21 mouse cellular contexts compared by ENCODE assay signal in the genomic region with DNA sequence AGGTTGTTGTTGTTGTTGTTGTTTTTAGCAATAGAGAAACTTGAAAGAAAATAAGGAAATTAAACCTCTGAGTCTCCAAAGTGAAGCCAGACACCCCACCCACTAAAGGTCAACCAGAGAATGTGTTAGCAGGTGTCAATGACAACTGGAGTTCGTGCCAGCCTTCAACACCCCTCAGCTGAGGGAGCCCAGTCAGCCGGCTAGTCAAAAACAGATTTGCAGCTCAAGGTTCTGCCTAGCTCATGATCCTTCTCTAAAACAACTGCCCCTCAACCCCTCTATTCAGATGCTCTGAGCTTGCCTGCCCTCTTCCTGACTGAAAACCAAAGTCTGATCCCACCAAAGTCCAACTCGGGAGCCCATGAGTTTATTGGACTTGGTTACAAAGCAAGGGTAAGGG. TPM values are rescaled to one million over a fixed set of nuclear protein-coding genes. Genes with fewer than 3 reads are reported as not detected.
DNase-seq lines count a peak whose midpoint lies in the region; ATAC-seq and TF ChIP-seq lines count a peak whose summit lies in the region.
"Had no signal": no experiment of that assay in that cellular context is flagged by ENCODE, and none has a peak within 500 bp of the region (broad histone marks: within the 10 kb centered on the region; RNA-seq: fewer than 3 reads in every experiment).

No protein-coding gene starts in this region.

- H3K9ac ChIP-seq in liver, adult 2 months (ENCODE audit: low read depth, low read length), result no peak overlapping the region
- H3K9ac ChIP-seq in liver, embryonic 11.5 days (ENCODE audit: low read depth, low read length), result no peak overlapping the region
- no peak overlapping the region for H3K9ac ChIP-seq in heart, embryonic 12.5 days
- H3K9ac ChIP-seq: embryonic facial prominence, embryonic 13.5 days; forebrain, embryonic 12.5 days; hindbrain, embryonic 12.5 days; limb, embryonic 13.5 days; liver, embryonic 14.5 days; stomach, embryonic 15.5 days had no signal

- H3K79me2 ChIP-seq in liver, adult 2 months (ENCODE audit: control insufficient read depth, insufficient read depth, low read length), result no peaks in the 10 kb centered on the region

- peaks cover 14% of the 10 kb centered on the region for H3K4me1 ChIP-seq in liver, adult 2 months (ENCODE audit: control insufficient read depth, insufficient read depth, low read length)
- H3K4me1 ChIP-seq in liver, embryonic 11.5 days (replicated peaks; ENCODE audit: control insufficient read depth, insufficient read depth, low read length), result peaks cover 3% of the 10 kb centered on the region; the same call in 1 of the 2 replicates
- H3K4me1 ChIP-seq in heart, embryonic 10.5 days, result peaks cover 24% of the 10 kb centered on the region
- H3K4me1 ChIP-seq in heart, embryonic 12.5 days (replicated peaks), result peaks cover 23% of the 10 kb centered on the region
- H3K4me1 ChIP-seq: forebrain, embryonic 12.5 days; hindbrain, embryonic 12.5 days had no signal

- no peaks in the 10 kb centered on the region for H3K36me3 ChIP-seq in liver, adult 2 months (ENCODE audit: control insufficient read depth, insufficient read depth, low read length)
- no peaks in the 10 kb centered on the region for H3K36me3 ChIP-seq in liver, embryonic 11.5 days (ENCODE audit: control insufficient read depth, insufficient read depth, low read length)
- no peaks in the 10 kb centered on the region; the same call in 1 of the 2 replicates for H3K36me3 ChIP-seq in heart, embryonic 10.5 days
- no peaks in the 10 kb centered on the region for H3K36me3 ChIP-seq in heart, embryonic 12.5 days
- H3K36me3 ChIP-seq: embryonic facial prominence, embryonic 13.5 days; forebrain, embryonic 12.5 days; hindbrain, embryonic 12.5 days; limb, embryonic 13.5 days; stomach, embryonic 15.5 days had no signal

- H3K27me3 ChIP-seq in liver, adult 2 months (ENCODE audit: control insufficient read depth, insufficient read depth, low read length), result no peaks in the 10 kb centered on the region
- H3K27me3 ChIP-seq in liver, embryonic 11.5 days (replicated peaks; ENCODE audit: control insufficient read depth, insufficient read depth, low read length), result no peaks in the 10 kb centered on the region
- no peaks in the 10 kb centered on the region for H3K27me3 ChIP-seq in heart, embryonic 10.5 days (ENCODE audit: insufficient read depth, poor library complexity, severe bottlenecking)
- H3K27me3 ChIP-seq in heart, embryonic 12.5 days (replicated peaks), result no peaks in the 10 kb centered on the region
- H3K27me3 ChIP-seq: embryonic facial prominence, embryonic 13.5 days; forebrain, embryonic 12.5 days; hindbrain, embryonic 12.5 days; limb, embryonic 13.5 days; stomach, embryonic 15.5 days had no signal

- no peak for DNase-seq in liver, adult 2 months (ENCODE audit: extremely low read depth, low read depth, low spot score)
- DNase-seq in liver, embryonic 11.5 days (ENCODE audit: low spot score), result no peak
- DNase-seq in heart, embryonic 10.5 days (ENCODE audit: low spot score), result no peak
- DNase-seq in heart, postnatal 10 days, result peak; percentile 68 to 74
- DNase-seq in thymus, postnatal 4 days, result no peak
- DNase-seq in layer of hippocampus, adult 8-10 months (ENCODE audit: low spot score in 2 of 2), result no peak
- DNase-seq: cerebellum, adult 18-20 months; cerebellum, postnatal 14 days; layer of hippocampus, adult 9-11 months; right cerebral cortex, postnatal 4 days; thymus, postnatal 25 days had no signal

- TF ChIP-seq POLR2A in liver, adult 2 months (IDR thresholded peaks at IDR 0.05; ENCODE audit: extremely low read depth, insufficient read depth, low read length), result no peak

- peak overlapping the region; percentile 3; the same call in 1 of the 2 replicates for H3K27ac ChIP-seq in liver, adult 2 months (replicated peaks; ENCODE audit: insufficient read depth, low read depth, low read length)
- H3K27ac ChIP-seq in liver, embryonic 11.5 days (ENCODE audit: low read depth, low read length), result no peak overlapping the region
- peak overlapping the region; percentile 25; the same call in 1 of the 2 replicates for H3K27ac ChIP-seq in heart, embryonic 10.5 days
- H3K27ac ChIP-seq in heart, embryonic 12.5 days (ENCODE audit: poor library complexity, severe bottlenecking), result peak overlapping the region; percentile 41; the same call in 1 of the 2 replicates
- H3K27ac ChIP-seq: embryonic facial prominence, embryonic 13.5 days; forebrain, embryonic 12.5 days; hindbrain, embryonic 12.5 days; limb, embryonic 13.5 days; liver, embryonic 14.5 days; stomach, embryonic 15.5 days had no signal

- H3K4me3 ChIP-seq in liver, adult 2 months (ENCODE audit: insufficient read depth, low read depth, low read length), result no peak overlapping the region
- H3K4me3 ChIP-seq in liver, embryonic 11.5 days (ENCODE audit: low read depth, low read length), result no peak overlapping the region
- H3K4me3 ChIP-seq in heart, embryonic 10.5 days, result no peak overlapping the region
- no peak overlapping the region for H3K4me3 ChIP-seq in heart, embryonic 12.5 days
- H3K4me3 ChIP-seq: embryonic facial prominence, embryonic 13.5 days; erythroblast, embryonic 14.5 days; forebrain, embryonic 12.5 days; hindbrain, embryonic 12.5 days; limb, embryonic 13.5 days; stomach, embryonic 15.5 days had no signal

- no peak for ATAC-seq in liver, embryonic 11.5 days (replicated peaks; ENCODE audit: low FRiP score)
- no peak for ATAC-seq in heart, embryonic 12.5 days (ENCODE audit: insufficient number of reproducible peaks, low FRiP score)
- ATAC-seq: intestine, postnatal 0 days; midbrain, embryonic 16.5 days had no signal

- H3K9me3 ChIP-seq in liver, embryonic 11.5 days (ENCODE audit: control insufficient read depth, low read length), result no peaks in the 10 kb centered on the region; the same call in 1 of the 2 replicates
- peaks cover 7% of the 10 kb centered on the region; the same call in 1 of the 2 replicates for H3K9me3 ChIP-seq in heart, embryonic 10.5 days
- H3K9me3 ChIP-seq in heart, embryonic 12.5 days (replicated peaks), result no peaks in the 10 kb centered on the region; the same call in 1 of the 2 replicates
- H3K9me3 ChIP-seq: embryonic facial prominence, embryonic 13.5 days; stomach, embryonic 15.5 days had no signal

- 45% methylated on average over 3 of the region's 3 CpGs for WGBS in liver, adult 2 months
- 81% methylated on average over 3 of the region's 3 CpGs for whole genome bisulfite sequencing in liver, embryonic 11.5 days
- 57% methylated on average over 3 of the region's 3 CpGs for WGBS in heart, embryonic 10.5 days
- 40% methylated on average over 3 of the region's 3 CpGs for WGBS in heart, embryonic 12.5 days

- intact Hi-C loops in heart, postnatal 10 days (cut with DNase I), result no loop called here

- no peak overlapping the region for H3K4me2 ChIP-seq in liver, embryonic 11.5 days
- no peak overlapping the region for H3K4me2 ChIP-seq in heart, embryonic 12.5 days
- H3K4me2 ChIP-seq: embryonic facial prominence, embryonic 13.5 days; forebrain, embryonic 12.5 days; hindbrain, embryonic 12.5 days; stomach, embryonic 15.5 days had no signal

- no peak for TF ChIP-seq CTCF in liver, adult 2 months (IDR thresholded peaks at IDR 0.05; ENCODE audit: low read depth, low read length)

RNA-seq across cellular contexts. Expression of a gene that starts 23.7 kb away (rescaled TPM):
- total RNA-seq in liver, adult 2 months (2014; rRNA removed), result 10.4 and 12.2 TPM in 2 replicates
- polyA plus RNA-seq in liver, adult 2 months (2012; rRNA removed), result 4.6 TPM in 2 replicates
- 3.5 and 4.5 TPM in 2 replicates for polyA plus RNA-seq in liver, embryonic 11.5 days (2014; fragmentation: Nextera tagmentation; extraction: Ambion mirVana)
- 9.2 and 9.9 TPM in 2 replicates for polyA plus RNA-seq in heart, embryonic 10.5 days (2016; fragmentation: Nextera tagmentation; extraction: Ambion mirVana)
- polyA plus RNA-seq in heart, embryonic 12.5 days (2016; fragmentation: Nextera tagmentation; extraction: Ambion mirVana), result 13.3 and 14.2 TPM in 2 replicates
- 10 to 100 TPM; 19.4 to 27.4 TPM for total RNA-seq in heart, postnatal 10 days (2021)
- 100 to 1,000 TPM; 107 to 123 (median 114) TPM for total RNA-seq in layer of hippocampus, adult 8-10 months (2022)
- polyA plus RNA-seq: erythroblast, embryonic 14.5 days had no signal

Comparison
In these comparisons a context has a peak if more than half of its experiments do, and no peak if none do; other contexts are left out.
1. DNase-seq: peak in heart, postnatal 10 days (2 of 2); none in liver, adult 2 months (single experiment), liver, embryonic 11.5 days (single experiment), heart, embryonic 10.5 days (single experiment), thymus, postnatal 4 days (single experiment) and layer of hippocampus, adult 8-10 months (0 of 2).